Mouse (Mus musculus) lung, embryonic 14.5 days (tissue): ENCODE measurements at regions not wholly inside any gene's neighbourhood (a gene's known extent, or its start where the extent isn't known, plus 50 kb on each side); places are given as distances from the start of the nearest gene placed in this dataset.

Experiments
- ATAC-seq: fragments of 200-750 bp; cut with Nextera tagmentation; 2 replicates; pipeline ENCODE4 v1.8.0; 2017; ENCODE audit warnings: mild to moderate bottlenecking, moderate TSS enrichment, moderate library complexity; ENCODE audit not compliant: insufficient read depth
- DNase-seq: peaks from one replicate; pipeline ENCODE4 v3.0.0-alpha.2; 2015
- H3K27ac ChIP-seq: fragments of 300-500 bp; sonication (generic); 2 replicates; pipeline ENCODE4 v1.5.1; 2014; ENCODE audit warnings: low read depth, mild to moderate bottlenecking, moderate library complexity
- H3K27me3 ChIP-seq: fragments of 300-500 bp; sonication (generic); 2 replicates; pipeline ENCODE4 v1.6.1; 2014; ENCODE audit warnings: low read length, control low read depth; ENCODE audit not compliant: insufficient read depth
- H3K36me3 ChIP-seq: fragments of 300-500 bp; sonication (generic); 2 replicates; pipeline ENCODE4 v1.6.1; 2014; ENCODE audit warnings: control low read depth; ENCODE audit not compliant: insufficient read depth
- H3K4me1 ChIP-seq: fragments of 300-500 bp; sonication (generic); 2 replicates; pipeline ENCODE4 v1.6.1; 2014; ENCODE audit warnings: antibody characterized with exemption, control low read depth; ENCODE audit not compliant: insufficient read depth
- H3K4me2 ChIP-seq: fragments of 300-500 bp; sonication (generic); 2 replicates; pipeline ENCODE4 v1.6.1; 2014; ENCODE audit warnings: mild to moderate bottlenecking
- H3K4me3 ChIP-seq: fragments of 300-500 bp; sonication (generic); 2 replicates; pipeline ENCODE4 v1.5.1; 2014; ENCODE audit warnings: low read depth, low read length
- H3K9ac ChIP-seq: fragments of 300-500 bp; sonication (generic); 2 replicates; pipeline ENCODE4 v1.6.1; 2014
- H3K9me3 ChIP-seq: fragments of 300-500 bp; sonication (generic); 2 replicates; pipeline ENCODE4 v1.6.1; 2016; ENCODE audit warnings: low read depth, low read length, control low read depth
- CTCF ChIP-seq: IDR thresholded peaks from 2 replicates; pipeline ENCODE4 v1.5.1; 2016; ENCODE audit warnings: antibody characterized with exemption, low read depth
- WGBS: fragments of 180-500 bp; shearing (Covaris S2); extraction: QIAGEN DNeasy Blood & Tissue Kit; methylation state at CpG from one replicate; pipeline ENCODE4 v1.1.7; 2014; 5-methylcytosine and 5-hydroxymethylcytosine counted together

DNA sequence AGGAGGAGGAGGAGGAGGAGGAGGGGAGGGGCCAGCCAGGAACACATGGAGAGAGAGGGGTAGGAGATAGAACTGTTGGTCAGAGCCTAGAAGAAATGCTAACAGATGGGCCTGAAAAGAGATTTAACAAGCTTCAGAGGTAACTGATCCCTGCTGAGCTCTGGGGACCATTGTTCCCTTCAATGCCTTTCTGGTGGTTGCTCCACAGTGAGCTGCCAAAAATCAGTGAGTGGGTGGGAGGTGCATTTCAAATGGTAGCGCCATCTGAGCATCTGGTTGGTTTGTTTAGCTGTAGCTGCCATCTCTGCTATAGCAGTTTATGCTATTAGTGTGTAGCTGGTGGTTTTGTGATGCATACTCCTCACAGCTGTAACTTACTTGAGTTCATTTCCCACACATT is 809.9 kb downstream of the Ets1 start:
- DNase-seq (no peak), ATAC-seq (no peak)
- 88% methylated on average over 1 of the region's 1 CpGs for whole genome bisulfite sequencing
- H3K4me1 ChIP-seq = no peaks in the 10 kb centered on the region
- no peak overlapping the region for H3K27ac ChIP-seq
- H3K27me3 ChIP-seq = no peaks in the 10 kb centered on the region
- TF ChIP-seq CTCF = no peak
- no peak overlapping the region for H3K4me3 ChIP-seq
- no peaks in the 10 kb centered on the region for H3K9me3 ChIP-seq
- H3K9ac ChIP-seq = no peak overlapping the region
- H3K36me3 ChIP-seq = no peaks in the 10 kb centered on the region
- H3K4me2 ChIP-seq = no peak overlapping the region

DNA sequence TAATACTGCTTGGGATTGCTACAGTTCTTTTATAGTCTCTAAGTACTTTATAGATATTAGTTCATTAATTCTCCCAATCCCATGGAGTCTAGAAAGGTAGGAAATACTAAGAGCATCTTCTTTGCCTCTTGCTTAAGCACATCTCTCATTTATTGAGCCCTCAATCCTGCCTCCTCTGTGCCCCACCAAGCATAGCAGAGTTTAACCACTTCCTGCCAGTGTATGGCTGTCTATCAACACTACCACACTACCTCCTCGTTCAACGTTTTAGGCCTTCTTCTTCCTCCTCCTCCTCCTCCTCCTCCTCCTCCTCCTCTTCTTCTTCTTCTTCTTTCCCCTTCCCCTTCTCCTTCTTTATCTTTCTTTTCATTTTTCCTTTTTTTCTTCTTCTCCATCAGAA is 839.1 kb downstream of the Ets1 start:
- Histone ChIP-seq H3K27me3 (no peaks in the 10 kb centered on the region), H3K27ac (no peak overlapping the region), H3K4me3 (no peak overlapping the region), H3K9me3 (no peaks in the 10 kb centered on the region), H3K4me2 (no peak overlapping the region), H3K36me3 (no peaks in the 10 kb centered on the region), H3K9ac (no peak overlapping the region), H3K4me1 (no peaks in the 10 kb centered on the region)
- DNase-seq (no peak), ATAC-seq (no peak)
- TF ChIP-seq CTCF = no peak
- 60% methylated on average over 2 of the region's 2 CpGs for WGBS

DNA sequence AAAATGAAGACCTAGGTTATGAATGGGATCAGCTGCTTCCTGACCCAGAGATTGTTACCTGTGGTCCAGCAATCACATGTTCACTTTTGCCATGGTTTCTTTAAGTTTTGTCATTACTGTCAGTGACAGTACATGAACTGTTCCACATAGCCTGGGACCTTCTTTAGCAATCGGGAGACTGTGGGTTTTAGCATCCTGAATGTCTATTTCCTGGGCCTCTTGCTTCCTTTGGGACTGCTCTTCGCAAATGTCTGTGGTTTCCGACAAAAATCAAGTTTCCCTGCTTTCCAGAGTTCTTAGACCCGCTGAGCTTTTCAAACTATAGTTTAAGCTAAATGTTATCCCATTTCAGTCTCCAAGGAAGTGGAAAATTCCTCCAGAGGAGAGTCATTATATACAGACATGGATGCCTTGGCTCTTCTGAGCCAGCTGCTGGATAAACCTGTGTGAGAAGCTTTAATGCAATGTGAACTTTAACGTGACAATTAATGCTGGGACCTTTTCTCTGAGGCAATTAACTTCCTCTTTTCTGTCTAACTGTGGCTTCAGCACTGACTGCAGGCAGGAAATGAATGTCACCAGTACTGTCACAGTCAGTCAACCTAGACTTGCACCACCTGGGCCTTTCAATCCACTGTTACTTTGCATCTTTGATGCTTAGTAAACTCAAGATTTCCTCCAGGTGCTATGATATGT is 847.0 kb downstream of the Ets1 start:
- Histone ChIP-seq H3K9me3 (no peaks in the 10 kb centered on the region), H3K4me2 (no peak overlapping the region), H3K4me1 (no peaks in the 10 kb centered on the region), H3K36me3 (no peaks in the 10 kb centered on the region), H3K9ac (no peak overlapping the region), H3K27me3 (no peaks in the 10 kb centered on the region), H3K4me3 (no peak overlapping the region), H3K27ac (no peak overlapping the region)
- 71% methylated on average over 5 of the region's 5 CpGs for WGBS
- no peak for DNase-seq
- no peak for TF ChIP-seq CTCF
- no peak for ATAC-seq

DNA sequence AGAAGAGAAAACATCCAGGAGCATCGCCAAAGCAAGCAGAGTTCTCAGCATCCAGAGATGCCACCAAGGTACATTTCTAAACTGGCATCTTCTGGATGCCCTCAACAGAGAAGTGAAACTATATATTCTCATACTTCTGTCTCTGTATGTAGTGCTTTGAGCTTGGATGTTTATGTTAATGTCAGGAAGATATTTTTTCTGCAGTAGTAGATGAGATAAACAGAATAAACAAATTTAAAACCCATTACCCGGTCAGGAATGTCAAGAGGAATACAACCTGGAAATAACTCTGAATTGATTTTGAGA is 847.5 kb downstream of the Ets1 start:
- Histone ChIP-seq H3K4me1 (no peaks in the 10 kb centered on the region), H3K4me2 (no peak overlapping the region), H3K27ac (no peak overlapping the region), H3K9me3 (no peaks in the 10 kb centered on the region), H3K36me3 (no peaks in the 10 kb centered on the region), H3K4me3 (no peak overlapping the region), H3K9ac (no peak overlapping the region), H3K27me3 (no peaks in the 10 kb centered on the region)
- DNase-seq = no peak
- ATAC-seq = no peak
- no peak for TF ChIP-seq CTCF
- WGBS = 64% methylated on average over 2 of the region's 2 CpGs

DNA sequence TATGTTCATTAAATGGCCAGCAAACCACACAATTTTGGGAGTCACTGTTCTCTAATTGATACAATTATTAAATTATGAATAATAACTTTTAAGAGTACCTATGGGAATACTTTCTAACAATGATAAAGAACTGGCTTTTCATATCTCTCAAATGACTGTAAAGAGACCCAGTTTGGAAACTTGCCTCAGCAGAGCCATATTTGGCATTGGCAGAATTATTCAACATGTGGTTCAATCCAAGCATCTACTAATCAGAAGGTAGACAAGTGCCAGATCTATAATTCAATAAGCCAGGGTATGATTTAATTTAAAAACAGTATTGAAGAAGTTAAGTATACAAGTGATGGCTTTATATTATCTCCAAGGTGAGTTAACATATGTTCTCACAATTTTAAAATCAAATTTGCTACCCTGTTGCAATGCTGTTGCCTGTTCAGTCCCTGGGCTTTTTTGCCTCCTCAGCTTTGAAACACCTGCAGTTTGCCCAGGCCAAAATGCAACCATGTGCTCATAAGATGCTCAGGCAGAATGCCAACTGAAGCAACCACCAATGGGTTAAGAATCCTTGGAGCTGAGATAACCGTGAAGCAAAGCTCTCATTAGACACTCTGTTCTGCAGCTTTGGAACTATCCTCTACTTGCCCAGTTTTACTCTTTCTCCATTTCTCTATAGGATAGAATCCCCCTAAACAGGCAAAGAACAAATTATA is 897.2 kb downstream of the Ets1 start:
- ATAC-seq (no peak), DNase-seq (no peak)
- H3K9me3 ChIP-seq = no peaks in the 10 kb centered on the region

DNA sequence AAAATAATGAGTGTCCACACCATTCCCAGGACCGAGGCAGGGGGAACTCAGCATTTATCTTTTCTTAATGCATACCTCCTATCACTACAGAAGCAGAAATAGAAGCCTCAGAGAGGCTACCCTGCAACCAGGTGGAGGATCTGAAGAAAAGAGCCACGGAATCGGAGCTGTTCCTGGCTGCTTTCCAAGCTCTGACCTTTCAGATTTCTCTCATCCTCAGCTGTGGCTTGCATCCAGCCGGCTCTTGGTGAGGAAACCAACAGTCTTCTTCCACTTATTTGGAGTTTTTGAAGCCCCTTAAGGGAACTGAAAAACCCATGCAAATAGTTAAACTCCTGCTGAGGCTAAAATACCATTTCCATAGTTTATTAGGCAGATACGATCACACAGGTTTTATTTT is 907.3 kb downstream of the Ets1 start:
- Histone ChIP-seq H3K9me3 (no peaks in the 10 kb centered on the region), H3K9ac (no peak overlapping the region), H3K4me1 (no peaks in the 10 kb centered on the region), H3K4me2 (no peak overlapping the region), H3K27me3 (no peaks in the 10 kb centered on the region), H3K36me3 (no peaks in the 10 kb centered on the region), H3K4me3 (no peak overlapping the region), H3K27ac (no peak overlapping the region)
- TF ChIP-seq CTCF = no peak
- 34% methylated on average over 5 of the region's 5 CpGs for WGBS
- ATAC-seq (no peak), DNase-seq (peak; percentile 42)

More for the DNA sequence above, 897.2 kb downstream of the Ets1 start:
- Histone ChIP-seq H3K27me3 (no peaks in the 10 kb centered on the region), H3K27ac (no peak overlapping the region), H3K4me3 (no peak overlapping the region), H3K4me2 (no peak overlapping the region), H3K9ac (no peak overlapping the region), H3K4me1 (no peaks in the 10 kb centered on the region), H3K36me3 (no peaks in the 10 kb centered on the region)
- TF ChIP-seq CTCF = no peak
- 61% methylated on average over 1 of the region's 1 CpGs for WGBS

DNA sequence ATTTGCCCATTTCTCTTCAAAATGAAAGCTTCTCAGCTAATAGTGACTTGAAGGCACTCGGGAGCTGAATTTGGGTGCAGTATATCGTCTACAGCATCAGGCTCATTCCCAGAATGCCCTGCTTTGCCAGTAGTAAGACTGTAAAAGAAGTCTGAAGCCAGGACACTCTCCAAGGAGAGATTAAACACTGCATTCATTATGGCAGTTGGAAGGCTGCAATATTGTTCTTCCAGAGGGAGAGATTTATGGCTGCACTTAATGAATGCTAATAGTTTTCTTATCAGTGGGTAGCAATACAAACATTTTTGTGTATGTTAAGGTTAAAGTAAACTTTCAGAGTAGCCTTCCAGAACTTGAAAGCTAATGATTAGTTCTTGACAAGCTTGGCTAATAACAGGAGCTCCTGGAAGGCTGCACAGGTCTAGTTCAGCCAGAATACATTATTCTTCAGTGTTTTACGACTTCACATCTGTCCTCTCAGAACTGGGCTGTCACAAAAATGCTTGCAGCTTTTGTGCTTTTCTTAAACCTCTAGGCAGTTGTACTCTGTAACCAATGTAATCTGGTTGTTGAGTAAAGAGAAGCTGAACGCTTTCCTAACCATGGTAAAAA is 910.2 kb downstream of the Ets1 start:
- no peaks in the 10 kb centered on the region for H3K27me3 ChIP-seq
- H3K4me2 ChIP-seq = no peak overlapping the region
- H3K36me3 ChIP-seq = no peaks in the 10 kb centered on the region
- ATAC-seq (peak; percentile 76; the same call in 1 of the 2 replicates), DNase-seq (peak; percentile 64)
- no peak overlapping the region for H3K27ac ChIP-seq
- WGBS = 34% methylated on average over 4 of the region's 4 CpGs
- no peaks in the 10 kb centered on the region for H3K9me3 ChIP-seq
- H3K9ac ChIP-seq = no peak overlapping the region
- H3K4me1 ChIP-seq = no peaks in the 10 kb centered on the region
- no peak overlapping the region for H3K4me3 ChIP-seq
- TF ChIP-seq CTCF = no peak
